19 mouse cellular contexts compared by ENCODE assay signal in genomic region chr12:110835182-110835581, GRCm38 (mm10).
"Had no signal": no experiment of that assay in that cellular context is flagged by ENCODE, and none has a peak within 500 bp of the region (broad histone marks: within the 10 kb centered on the region; RNA-seq: fewer than 3 reads in every experiment).

No protein-coding gene starts in this region.

- H3K9ac ChIP-seq: liver, embryonic 14.5 days; lung, embryonic 14.5 days; midbrain, embryonic 12.5 days; neural tube, embryonic 13.5 days; neural tube, embryonic 15.5 days had no signal

- H3K9me3 ChIP-seq: midbrain, embryonic 12.5 days; neural tube, embryonic 13.5 days; neural tube, embryonic 15.5 days had no signal

- H3K36me3 ChIP-seq: midbrain, embryonic 12.5 days; neural tube, embryonic 13.5 days; neural tube, embryonic 15.5 days had no signal

- DNase-seq: lung, adult 18-20 months; lung, embryonic 14.5 days; lung, postnatal 10 days; lung, postnatal 4 days; midbrain, embryonic 14.5 days; retina, postnatal 1 day; right cerebral cortex, adult 18-20 months; right cerebral cortex, postnatal 25 days; right cerebral cortex, postnatal 4 days; spleen, adult 18-20 months; thymus, adult 18-20 months; thymus, postnatal 25 days; thymus, postnatal 4 days had no signal

- H3K4me3 ChIP-seq: midbrain, embryonic 12.5 days; myocyte; neural tube, embryonic 13.5 days; neural tube, embryonic 15.5 days had no signal

- H3K4me2 ChIP-seq: lung, embryonic 14.5 days; midbrain, embryonic 12.5 days; neural tube, embryonic 13.5 days; neural tube, embryonic 15.5 days had no signal

- H3K27me3 ChIP-seq: neural tube, embryonic 13.5 days; neural tube, embryonic 15.5 days had no signal

- H3K27ac ChIP-seq: liver, embryonic 14.5 days; midbrain, embryonic 12.5 days; neural tube, embryonic 13.5 days; neural tube, embryonic 15.5 days had no signal

- ATAC-seq: midbrain, embryonic 16.5 days had no signal
